ENCODE assay signal across 8 mouse cellular contexts in genomic region chrX:51018786-51019179, GRCm38 (mm10). TPM values are rescaled to one million over a fixed set of nuclear protein-coding genes. Genes with fewer than 3 reads are reported as not detected.
DNase-seq lines count a peak whose midpoint lies in the region; ATAC-seq and TF ChIP-seq lines count a peak whose summit lies in the region.

No protein-coding gene starts in this region.

- peak overlapping the region; percentile 55 for H3K4me2 ChIP-seq in forebrain, embryonic 12.5 days
- peak overlapping the region; percentile 66 for H3K4me2 ChIP-seq in heart, postnatal 0 days (ENCODE audit: low read depth, low read length)

- no peak for TF ChIP-seq EP300 in heart, postnatal 0 days (IDR thresholded peaks at IDR 0.05; ENCODE audit: low read depth)

- ATAC-seq in forebrain, embryonic 12.5 days (ENCODE audit: low FRiP score): peak; percentile 88
- peak; percentile 84 for ATAC-seq in heart, postnatal 0 days (ENCODE audit: insufficient read depth, low read depth)
- peak; percentile 72 for ATAC-seq in neutrophil, adult 5-6 weeks (ENCODE audit: extremely low read depth, insufficient number of reproducible peaks, low FRiP score, poor library complexity, severe bottlenecking)

- no peaks in the 10 kb centered on the region for H3K27me3 ChIP-seq in forebrain, embryonic 12.5 days
- no peaks in the 10 kb centered on the region for H3K27me3 ChIP-seq in heart, postnatal 0 days (ENCODE audit: control insufficient read depth, insufficient read depth, low read length)

- H3K9ac ChIP-seq in forebrain, embryonic 12.5 days: peak overlapping the region; percentile 82
- peak overlapping the region; percentile 90 for H3K9ac ChIP-seq in heart, postnatal 0 days (replicated peaks; ENCODE audit: low read depth, low read length)

- peak overlapping the region; percentile 59 for H3K4me3 ChIP-seq in forebrain, embryonic 12.5 days (replicated peaks)
- peak overlapping the region; percentile 70 for H3K4me3 ChIP-seq in heart, postnatal 0 days (ENCODE audit: low read depth, low read length)

- TF ChIP-seq CTCF in heart, postnatal 0 days (IDR thresholded peaks at IDR 0.05; ENCODE audit: low read depth): no peak

- H3K27ac ChIP-seq in forebrain, embryonic 12.5 days: peak overlapping the region; percentile 94
- H3K27ac ChIP-seq in heart, postnatal 0 days (ENCODE audit: low read depth): peak overlapping the region; percentile 99

- 0 out of 2 replicates have a peak, but pooled peaks cover 4% of the 10 kb centered on the region for H3K36me3 ChIP-seq in forebrain, embryonic 12.5 days (replicated peaks)
- H3K36me3 ChIP-seq in heart, postnatal 0 days (replicated peaks; ENCODE audit: control insufficient read depth, insufficient read depth, low read length): peaks cover 8% of the 10 kb centered on the region; the same call in 1 of the 2 replicates

- WGBS in forebrain, embryonic 12.5 days: 29% methylated on average over 31 of the region's 32 CpGs
- 10% methylated on average over 31 of the region's 32 CpGs for WGBS in heart, postnatal 0 days

- H3K9me3 ChIP-seq in forebrain, embryonic 12.5 days: no peaks in the 10 kb centered on the region
- H3K9me3 ChIP-seq in heart, postnatal 0 days (replicated peaks; ENCODE audit: control insufficient read depth, low read length): no peaks in the 10 kb centered on the region

- H3K4me1 ChIP-seq in forebrain, embryonic 12.5 days: peaks cover 2% of the 10 kb centered on the region; the same call in 1 of the 2 replicates
- H3K4me1 ChIP-seq in heart, postnatal 0 days (ENCODE audit: control insufficient read depth, insufficient read depth): no peaks in the 10 kb centered on the region

- DNase-seq in ES-CJ7 (ENCODE audit: low read depth, low spot score): peak; percentile 77
- DNase-seq in c-Kit-positive CD71-positive TER-119-negative erythroid progenitor cells, embryonic 14.5 days (ENCODE audit: low read depth): peak; percentile 63
- DNase-seq in heart, postnatal 0 days (ENCODE audit: low spot score): peak; percentile 72
- peak; percentile 76 to 84 for DNase-seq in kidney, postnatal 4 days
- peak; percentile 80 to 83 for DNase-seq in lung, adult 18-20 months
- DNase-seq in testis, postnatal 14 days (ENCODE audit: low spot score): peak; percentile 82

RNA-seq across cellular contexts. Expression of gene Rap2c, which starts 1.0 kb away (rescaled TPM):
- 22.9 and 23.2 TPM in 2 replicates for polyA plus RNA-seq in forebrain, embryonic 12.5 days (2016; fragmentation: Nextera tagmentation; extraction: Ambion mirVana)
- 13.5 and 24.7 TPM in 2 replicates for total RNA-seq in heart, postnatal 0 days (2014; rRNA removed; ENCODE audit: low replicate concordance)
- 9.3 and 10.0 TPM in 2 replicates for polyA plus RNA-seq in heart, postnatal 0 days (2015; fragmentation: Nextera tagmentation; extraction: Ambion mirVana)
- total RNA-seq in neutrophil, adult 5-6 weeks (2017): 64.1 and 69.2 TPM in 2 replicates

Comparison
In these comparisons a context has a peak if more than half of its experiments do, and no peak if none do; other contexts are left out.
1. Peak in every context shown above with its lines: DNase-seq, ATAC-seq, H3K4me3 ChIP-seq and H3K27ac ChIP-seq.